Mouse (Mus musculus) liver, adult 2 months (tissue): ENCODE measurements around the gene Nova2.

Experiments
- CTCF ChIP-seq: fragments of 200-500 bp; IDR thresholded peaks from 2 replicates; pipeline ENCODE4 v1.5.1; 2011; ENCODE audit warnings: low read depth, low read length, control low read depth
- POLR2A ChIP-seq: fragments of 200-500 bp; IDR thresholded peaks from 2 replicates; pipeline ENCODE4 v1.6.1; 2011; ENCODE audit warnings: low read length, control low read depth; ENCODE audit not compliant: insufficient read depth; ENCODE audit errors: extremely low read depth

DNA sequence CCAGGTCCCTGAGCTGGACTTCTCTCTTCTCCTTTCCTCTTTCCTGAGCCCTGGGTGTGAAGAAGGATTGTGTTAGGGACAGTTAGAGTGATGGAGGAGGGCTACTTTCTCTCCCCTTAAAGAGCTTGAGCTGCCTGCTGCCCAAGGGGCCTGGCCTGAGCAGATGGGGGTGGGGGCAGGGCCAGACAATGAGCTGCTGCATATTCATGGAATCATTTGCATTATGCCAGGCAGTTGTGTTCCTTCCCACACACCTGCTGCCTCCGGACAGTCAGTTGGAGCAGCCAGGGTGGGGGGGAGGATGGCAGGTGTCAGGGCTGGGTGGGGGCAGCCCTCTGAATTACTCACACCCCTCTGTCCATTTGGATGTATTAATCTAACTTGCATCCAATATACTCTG, 16.7 kb downstream of the Nova2 start:
- TF ChIP-seq CTCF (no peak), POLR2A (no peak)
